Mouse (Mus musculus) spleen, postnatal 10 days (tissue): Measurements from ENCODE around the gene Bmper.

ENCODE experiments used
- DNase-seq, 2 experiments: peaks; one replicate each; pipeline ENCODE4 v3.0.0; 2021 to 2022; ENCODE audit warnings: low spot score in 2 of 2

Bmper gene

GRCm38 (mm10) chr9:23432631-23433030 is 209.8 kb downstream of the Bmper start:
- no peak for DNase-seq

- no peak for DNase-seq
These were observed 210.4 kb downstream of the Bmper start for GRCm38 (mm10) chr9:23433238-23433637.

- no peak for DNase-seq
These were observed 213.9 kb downstream of the Bmper start for GRCm38 (mm10) chr9:23436751-23437150.

- DNase-seq: no peak
These were observed 215.8 kb downstream of the Bmper start for GRCm38 (mm10) chr9:23438662-23439061.

GRCm38 (mm10) chr9:23442168-23442567 is 219.3 kb downstream of the Bmper start:
- no peak for DNase-seq

- DNase-seq: no peak
These were observed 222.1 kb downstream of the Bmper start for GRCm38 (mm10) chr9:23444975-23445374.

- no peak for DNase-seq
These were observed 224.5 kb downstream of the Bmper start for GRCm38 (mm10) chr9:23447271-23447961.

GRCm38 (mm10) chr9:23453309-23453708 is 230.4 kb downstream of the Bmper start:
- DNase-seq: no peak

- DNase-seq: no peak
These were observed 234.3 kb downstream of the Bmper start for GRCm38 (mm10) chr9:23457186-23457585.

GRCm38 (mm10) chr9:23460721-23461120 is 237.8 kb downstream of the Bmper start:
- DNase-seq: no peak

- no peak for DNase-seq
These were observed 240.2 kb downstream of the Bmper start for GRCm38 (mm10) chr9:23462949-23463608.

- no peak for DNase-seq
These were observed 242.2 kb downstream of the Bmper start for GRCm38 (mm10) chr9:23464981-23465630.

- DNase-seq: no peak
These were observed 247.0 kb downstream of the Bmper start for GRCm38 (mm10) chr9:23469886-23470285.

GRCm38 (mm10) chr9:23485851-23486250 is 263.0 kb downstream of the Bmper start:
- DNase-seq: no peak

- no peak for DNase-seq
These were observed 264.0 kb downstream of the Bmper start for GRCm38 (mm10) chr9:23486725-23487378.

- no peak for DNase-seq
These were observed 265.4 kb downstream of the Bmper start for GRCm38 (mm10) chr9:23488265-23488664.

GRCm38 (mm10) chr9:23495400-23495799 is 272.5 kb downstream of the Bmper start:
- DNase-seq: no peak

GRCm38 (mm10) chr9:23497626-23498025 is 274.8 kb downstream of the Bmper start:
- DNase-seq: no peak

- DNase-seq: no peak
These were observed 311.0 kb downstream of the Bmper start for GRCm38 (mm10) chr9:23533870-23534269.
